Mouse (Mus musculus) E14TG2a.4 (cell line): ENCODE results near the gene Hba-a1.

Source experiments
- CTCF ChIP-seq: conservative IDR thresholded peaks from 2 replicates; pipeline ENCODE4 v1.5.1; 2014; ENCODE audit warnings: low read length
- NANOG ChIP-seq: IDR thresholded peaks from 2 replicates; pipeline ENCODE4 v1.6.1; 2014; ENCODE audit warnings: borderline replicate concordance, low read length, mixed read lengths
- POU5F1 ChIP-seq: IDR thresholded peaks from 2 replicates; pipeline ENCODE4 v1.6.1; 2014; ENCODE audit warnings: low read length, borderline replicate concordance

GRCm38 (mm10) chr11:32253121-32253520, 30.2 kb upstream of the Hba-a1 start:
- no peak for TF ChIP-seq CTCF
- no peak for TF ChIP-seq NANOG
- no peak for TF ChIP-seq POU5F1
